Mouse (Mus musculus) embryonic fibroblast, embryonic 13.5 days (primary cell): ENCODE measurements at regions not wholly inside any gene's neighbourhood (a gene's known extent, or its start where the extent isn't known, plus 50 kb on each side); places are given as distances from the start of the nearest gene placed in this dataset.

ENCODE experiments used
- CTCF ChIP-seq: IDR thresholded peaks from 2 replicates; pipeline ENCODE4 v1.5.1; 2011; ENCODE audit warnings: mild to moderate bottlenecking, control low read depth, low read length, moderate library complexity, borderline replicate concordance; ENCODE audit not compliant: insufficient read depth
- POLR2A ChIP-seq: IDR thresholded peaks from 2 replicates; pipeline ENCODE4 v1.6.1; 2011; ENCODE audit warnings: low read depth, mild to moderate bottlenecking, control low read depth, low read length, moderate library complexity

DNA sequence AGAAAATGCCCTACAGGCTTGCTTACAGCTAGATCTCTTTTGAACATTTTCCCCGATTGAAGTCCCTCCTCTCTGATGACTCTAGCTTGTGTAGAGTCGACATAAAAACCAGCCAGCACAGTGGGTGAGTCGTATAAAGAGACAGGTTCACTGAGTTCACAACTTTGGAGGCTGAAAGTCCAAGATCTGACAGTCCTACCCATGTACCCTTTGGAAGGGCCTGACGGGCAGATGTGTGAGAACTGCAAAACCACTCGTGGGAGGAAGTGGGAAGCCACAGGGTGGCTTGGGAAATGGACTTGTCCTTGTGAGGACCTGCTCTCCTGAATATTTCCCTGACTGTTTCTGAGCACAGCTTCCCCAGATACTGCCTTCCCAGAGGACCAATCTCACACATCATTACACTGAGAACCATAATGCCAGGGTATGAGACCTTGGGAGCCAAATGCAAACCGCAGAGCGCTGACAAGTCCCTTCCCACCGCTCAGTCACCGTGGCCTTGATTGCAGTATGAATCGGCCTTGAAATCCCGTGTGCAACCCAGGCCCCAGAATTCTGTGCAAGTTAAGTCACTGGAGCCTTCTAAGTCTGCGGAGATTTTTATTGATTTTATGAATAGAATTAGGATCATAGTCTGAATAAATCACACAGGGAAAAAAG is 76.1 kb upstream of the Slc6a6 start:
- no peak for TF ChIP-seq POLR2A
- TF ChIP-seq CTCF: no peak
